Mouse (Mus musculus) hindbrain, embryonic 11.5 days (tissue): ENCODE results near the gene Ear1. TPM values are rescaled to one million over a fixed set of nuclear protein-coding genes. Genes with fewer than 3 reads are reported as not detected.
"Not testable (repeated sequence)": the region's sequence is repeated elsewhere in the genome, so short reads cannot be mapped to it uniquely, and the experiment has no call there.

Experiments
- ATAC-seq: fragments of 200-750 bp; cut with Nextera tagmentation; 2 replicates; pipeline ENCODE4 v1.8.0; 2017; ENCODE audit warnings: mild to moderate bottlenecking, moderate TSS enrichment, moderate library complexity; ENCODE audit not compliant: low FRiP score
- DNase-seq: peaks from one replicate; pipeline ENCODE4 v3.0.0-alpha.2; 2015; ENCODE audit warnings: low spot score
- H3K27ac ChIP-seq: fragments of 300-500 bp; sonication (generic); 2 replicates; pipeline ENCODE4 v1.5.1; 2014; ENCODE audit warnings: mild to moderate bottlenecking, low read depth, low read length
- H3K27me3 ChIP-seq: fragments of 300-500 bp; sonication (generic); 2 replicates; pipeline ENCODE4 v1.6.1; 2014; ENCODE audit warnings: mild to moderate bottlenecking, low read length, moderate library complexity, mixed read lengths; ENCODE audit not compliant: control insufficient read depth, insufficient read depth
- H3K36me3 ChIP-seq: fragments of 300-500 bp; sonication (generic); 2 replicates; pipeline ENCODE4 v1.6.1; 2014; ENCODE audit warnings: mild to moderate bottlenecking, low read length, moderate library complexity, mixed read lengths; ENCODE audit not compliant: control insufficient read depth, insufficient read depth
- H3K4me1 ChIP-seq: fragments of 300-500 bp; sonication (generic); replicated peaks from 2 replicates; pipeline ENCODE4 v1.6.1; 2014; ENCODE audit warnings: low read length, mixed read lengths; ENCODE audit not compliant: control insufficient read depth, insufficient read depth
- H3K4me2 ChIP-seq: fragments of 300-500 bp; sonication (generic); replicated peaks from 2 replicates; pipeline ENCODE4 v1.6.1; 2014; ENCODE audit warnings: mild to moderate bottlenecking, low read depth, low read length
- H3K4me3 ChIP-seq: fragments of 300-500 bp; sonication (generic); 2 replicates; pipeline ENCODE4 v1.5.1; 2014; ENCODE audit warnings: low read depth, low read length
- H3K9ac ChIP-seq: fragments of 300-500 bp; sonication (generic); 2 replicates; pipeline ENCODE4 v1.6.1; 2014; ENCODE audit warnings: low read depth, low read length
- H3K9me3 ChIP-seq: fragments of 300-500 bp; sonication (generic); 2 replicates; pipeline ENCODE4 v1.6.1; 2016; ENCODE audit warnings: low read length; ENCODE audit not compliant: control insufficient read depth
- WGBS: fragments of 180-500 bp; shearing (Covaris S2); extraction: QIAGEN DNeasy Blood & Tissue Kit; methylation state at CpG from one replicate; pipeline ENCODE4 v1.1.7; 2014; 5-methylcytosine and 5-hydroxymethylcytosine counted together
- polyA plus RNA-seq: library from polyadenylated mRNA; unstranded; fragments of >200 nt; fragmentation: Nextera tagmentation; extraction: Ambion mirVana; gene quantifications from 2 replicates; pipeline ENCODE4 v1.2.1, GENCODE M21; 2014

The Ear1 gene
- polyA plus RNA-seq: not detected in 2 replicates

DNA sequence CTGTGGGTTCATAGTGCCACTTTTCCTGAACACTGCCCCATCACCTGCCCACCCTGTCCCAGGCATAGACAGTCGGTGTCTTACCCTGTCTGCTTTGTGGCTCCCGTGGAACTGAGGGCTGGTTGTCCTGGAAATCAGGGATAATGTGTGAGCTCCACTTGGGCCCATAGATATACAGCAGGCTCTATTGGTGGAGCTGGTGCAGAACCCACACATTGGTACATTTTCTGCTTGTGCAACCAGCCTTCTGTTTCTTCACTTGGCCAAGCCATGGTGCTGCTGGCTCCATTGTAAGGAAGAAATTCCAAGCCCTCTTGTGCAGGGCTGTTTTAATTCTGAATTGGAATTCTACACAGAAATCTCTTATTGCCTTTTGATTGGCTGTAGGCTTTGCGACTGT lies at the start of gene Ear1:
Gene Ear1 (minus strand): TSS at position 101 of the 400 bp plus-strand sequence.
- H3K27me3 ChIP-seq, H3K4me2 ChIP-seq, H3K4me3 ChIP-seq, H3K36me3 ChIP-seq, H3K4me1 ChIP-seq, H3K9ac ChIP-seq, H3K27ac ChIP-seq, H3K9me3 ChIP-seq, DNase-seq, ATAC-seq: not testable (repeated sequence)
- WGBS: 92% methylated on average over 2 of the region's 3 CpGs

DNA sequence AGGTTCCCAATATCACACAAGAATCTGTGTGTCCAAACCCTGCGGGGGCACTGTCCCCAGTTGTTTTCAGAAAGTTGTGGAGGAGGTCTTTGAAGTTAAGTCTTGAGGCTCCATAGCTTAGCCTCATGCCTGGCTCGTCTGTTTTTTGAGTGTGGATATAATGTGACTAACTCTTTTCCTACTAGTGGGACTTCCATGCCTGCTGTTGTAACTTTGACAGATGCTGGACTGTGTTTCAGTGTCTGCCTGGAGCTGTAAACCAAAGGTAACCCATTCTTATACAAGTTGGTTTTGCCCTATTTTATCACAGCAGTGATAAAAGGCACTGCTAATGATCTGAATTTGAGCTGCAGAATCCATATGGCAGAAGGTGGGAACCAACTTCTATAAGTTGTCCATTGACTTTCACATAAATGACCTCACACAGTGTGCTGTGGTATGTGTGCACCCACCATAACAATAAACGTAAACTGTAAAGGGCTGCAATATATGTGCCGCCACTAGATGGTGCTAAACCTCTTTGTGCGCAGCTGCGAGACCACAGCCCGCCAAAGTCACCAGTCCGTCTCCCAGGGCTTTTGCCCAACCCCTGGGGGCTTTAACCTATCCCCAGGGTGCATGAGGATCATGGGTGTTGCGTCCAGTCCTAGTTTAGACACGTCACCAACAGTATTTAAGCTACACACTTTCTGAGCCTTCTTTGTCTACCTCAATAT lies 49.5 kb upstream of the Ear1 start, which contains the start of gene Gm8113:
Gene Gm8113 (plus strand): TSS at position 703 of the 716 bp plus-strand sequence.
- not testable (repeated sequence) for H3K36me3 ChIP-seq, H3K9me3 ChIP-seq, H3K4me1 ChIP-seq, H3K27me3 ChIP-seq
- peak; percentile 90 for DNase-seq
- H3K4me3 ChIP-seq: peak within 1 kb of the TSS; percentile 42
- peak within 1 kb of the TSS; percentile 28 for H3K4me2 ChIP-seq
- peak; percentile 100 for ATAC-seq
- 12% methylated on average over 10 of the region's 10 CpGs for WGBS
- H3K27ac ChIP-seq: peak within 1 kb of the TSS; percentile 70; the same call in 1 of the 2 replicates
- peak within 1 kb of the TSS; percentile 64 for H3K9ac ChIP-seq

DNA sequence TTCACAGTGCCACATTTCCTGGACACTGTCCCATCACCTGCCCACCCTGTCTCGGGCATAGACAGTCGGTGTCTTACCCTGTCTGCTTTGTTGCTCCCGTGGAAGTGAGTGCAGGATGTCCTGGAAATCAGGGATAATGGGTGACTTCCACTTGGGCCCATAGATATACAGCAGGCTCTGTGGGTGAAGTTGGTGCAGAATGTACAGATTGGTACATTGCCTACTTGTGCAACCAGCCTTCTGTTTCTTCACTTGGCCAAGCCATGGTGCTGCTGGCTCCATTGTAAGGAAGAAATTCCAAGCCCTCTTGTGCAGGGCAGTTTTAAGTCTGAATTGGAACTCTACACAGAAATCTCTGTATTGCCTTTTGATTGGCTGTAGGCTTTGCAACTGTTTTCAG lies 48.1 kb upstream of the Ear1 start, which contains the start of gene Ear10:
Gene Ear10 (minus strand): TSS at position 101 of the 400 bp plus-strand sequence.
- not testable (repeated sequence) for H3K36me3 ChIP-seq, H3K4me3 ChIP-seq, H3K27ac ChIP-seq, H3K4me1 ChIP-seq, H3K27me3 ChIP-seq, H3K9ac ChIP-seq, DNase-seq, H3K4me2 ChIP-seq, H3K9me3 ChIP-seq, ATAC-seq
- WGBS: 81% methylated on average over 3 of the region's 3 CpGs

DNA sequence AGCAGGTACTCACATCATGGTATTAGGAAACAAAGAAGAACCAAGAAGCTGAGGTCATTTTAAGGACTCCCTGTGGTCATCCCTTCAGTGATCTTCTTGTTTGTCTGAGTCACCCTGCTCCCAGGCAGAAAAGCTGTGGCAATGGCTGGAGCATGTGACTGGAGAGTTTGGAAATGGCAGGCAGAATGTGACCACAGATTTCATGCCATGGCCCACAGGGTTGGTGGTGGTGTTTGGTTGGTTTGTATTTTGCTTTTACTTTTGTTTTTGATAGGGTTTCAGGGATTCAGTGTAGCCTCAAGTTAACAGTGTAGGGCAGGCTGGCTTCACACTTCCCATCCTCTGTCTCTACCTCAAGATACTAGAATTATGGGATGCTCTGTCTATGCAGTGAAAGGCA lies 42.9 kb upstream of the Ear1 start:
- H3K4me2 ChIP-seq, H3K27me3 ChIP-seq, H3K27ac ChIP-seq, ATAC-seq, H3K4me3 ChIP-seq, DNase-seq, H3K9me3 ChIP-seq, H3K36me3 ChIP-seq, H3K9ac ChIP-seq, H3K4me1 ChIP-seq: not testable (repeated sequence)

DNA sequence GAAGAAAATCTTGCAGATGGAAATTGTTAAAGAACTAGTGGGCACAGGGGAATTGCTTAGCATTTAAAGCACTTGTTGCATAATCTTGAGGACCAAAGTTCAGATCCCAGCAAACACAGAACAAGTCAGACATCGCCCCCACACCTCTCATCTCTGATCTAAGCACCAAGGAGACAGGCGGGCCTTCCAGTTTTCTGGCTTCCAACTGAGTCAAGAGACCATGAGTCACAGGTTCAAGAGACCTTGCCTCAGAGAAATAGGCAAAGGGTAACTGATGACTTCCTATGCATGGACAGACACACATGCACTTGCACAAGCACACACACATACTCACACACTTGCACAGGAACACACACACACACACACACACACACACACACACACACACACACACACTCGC lies 23.3 kb upstream of the Ear1 start:
- H3K9ac ChIP-seq, H3K36me3 ChIP-seq, H3K27ac ChIP-seq, H3K4me1 ChIP-seq, DNase-seq, H3K9me3 ChIP-seq, H3K4me3 ChIP-seq, H3K4me2 ChIP-seq, H3K27me3 ChIP-seq, ATAC-seq: not testable (repeated sequence)
- WGBS: 85% methylated on average over 3 of the region's 3 CpGs

DNA sequence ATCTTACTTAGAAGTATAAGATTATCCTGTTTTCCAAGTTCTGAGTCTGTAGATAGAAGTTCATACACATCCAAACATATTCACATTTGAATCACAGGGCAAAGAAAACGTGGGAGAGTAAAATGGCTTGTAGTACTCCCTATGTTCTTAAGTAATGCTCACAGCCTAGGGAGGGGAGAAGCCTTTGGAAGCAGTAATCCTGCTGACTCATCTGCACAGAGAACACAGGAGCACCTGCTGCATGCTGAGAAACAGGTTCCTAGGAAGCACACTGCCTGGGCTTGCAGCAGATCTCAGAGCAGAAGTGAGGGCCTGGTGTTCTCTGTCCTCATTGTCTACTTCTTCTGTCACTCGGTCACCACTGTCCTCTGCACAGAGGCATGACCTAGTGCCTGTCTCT lies 20.0 kb upstream of the Ear1 start:
- not testable (repeated sequence) for ATAC-seq, H3K4me3 ChIP-seq
- WGBS: 35% methylated on average over 1 of the region's 2 CpGs

DNA sequence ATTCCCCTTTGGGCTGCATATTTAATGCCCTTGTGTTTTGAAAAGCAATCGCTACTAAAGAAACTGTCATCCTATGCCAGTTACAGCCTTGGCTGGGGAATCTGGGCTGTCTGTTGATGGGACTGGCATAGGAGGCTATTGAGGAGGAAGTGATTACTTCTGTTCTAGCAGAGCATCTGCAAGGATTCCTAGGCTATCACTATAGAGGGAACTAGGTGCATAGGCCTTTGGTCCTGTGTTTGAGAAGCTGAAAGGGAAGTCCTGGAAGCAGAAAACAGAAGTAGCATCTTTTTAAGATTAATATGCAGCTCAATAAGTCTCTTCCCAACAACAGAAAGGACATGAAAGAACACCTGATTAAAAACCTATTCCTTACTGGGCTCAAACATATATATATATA lies 16.0 kb upstream of the Ear1 start:
- H3K4me1 ChIP-seq, H3K27ac ChIP-seq, DNase-seq, H3K36me3 ChIP-seq, H3K9ac ChIP-seq, H3K4me2 ChIP-seq, H3K9me3 ChIP-seq, ATAC-seq, H3K27me3 ChIP-seq, H3K4me3 ChIP-seq: not testable (repeated sequence)
- no CpG with 5 or more reads among the region's 1 CpGs for WGBS

More for the DNA sequence above, 20.0 kb upstream of the Ear1 start:
- H3K9ac ChIP-seq, H3K27ac ChIP-seq, H3K4me2 ChIP-seq, DNase-seq, H3K9me3 ChIP-seq, H3K36me3 ChIP-seq, H3K27me3 ChIP-seq, H3K4me1 ChIP-seq: not testable (repeated sequence)

DNA sequence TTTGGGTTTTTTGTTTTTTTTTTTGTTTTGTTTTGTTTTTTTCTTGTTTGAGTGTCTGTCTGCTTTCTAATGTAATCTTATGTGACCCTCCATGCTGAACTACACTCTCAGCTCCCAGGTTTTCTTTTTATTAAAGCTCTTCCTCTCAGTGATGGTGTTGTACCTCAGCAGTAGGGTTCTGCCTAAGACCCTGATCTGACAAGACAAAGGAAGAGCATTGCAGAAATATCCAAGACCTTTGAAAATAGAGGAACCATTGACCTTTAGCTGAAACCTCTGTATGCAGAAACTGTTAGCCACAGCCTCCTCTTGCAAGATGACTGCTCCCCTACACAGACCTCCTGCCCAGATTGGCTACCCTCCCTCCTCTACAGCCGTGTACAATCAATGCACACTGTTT lies 10.9 kb upstream of the Ear1 start:
- not testable (repeated sequence) for H3K27me3 ChIP-seq, H3K9me3 ChIP-seq, ATAC-seq, H3K4me3 ChIP-seq, H3K4me2 ChIP-seq, H3K27ac ChIP-seq, H3K9ac ChIP-seq, H3K4me1 ChIP-seq, H3K36me3 ChIP-seq, DNase-seq
- 65% methylated on average over 1 of the region's 1 CpGs for WGBS

DNA sequence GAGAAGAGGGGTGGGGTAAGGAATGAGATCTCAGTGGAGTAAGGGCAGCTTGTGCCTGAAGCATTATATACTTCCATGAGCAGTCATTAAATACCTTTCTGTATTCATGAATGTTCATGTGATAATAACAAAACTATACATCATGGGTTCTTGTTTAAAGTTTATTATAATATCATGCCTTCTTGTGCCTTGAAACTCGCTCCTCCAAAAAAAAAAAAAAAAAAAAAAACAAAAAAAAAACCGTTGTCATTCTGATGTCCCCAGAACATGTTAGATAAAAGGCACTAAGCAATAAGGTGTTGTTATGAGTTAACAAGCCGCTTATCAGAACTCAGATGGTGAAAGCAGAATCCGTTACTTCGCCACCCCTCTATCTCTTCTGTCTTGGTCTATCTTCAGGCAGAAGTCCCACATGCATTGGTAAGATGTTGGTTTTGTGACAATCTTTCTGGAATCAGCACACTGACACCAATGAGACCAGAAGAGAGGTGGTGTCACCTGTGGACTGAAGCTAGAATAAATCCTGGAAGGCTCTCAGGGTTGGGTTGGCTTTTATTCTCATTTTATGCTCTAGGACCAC lies 4.7 kb upstream of the Ear1 start:
- H3K27ac ChIP-seq: not testable (repeated sequence)

More for the DNA sequence above, 4.7 kb upstream of the Ear1 start:
- not testable (repeated sequence) for H3K4me2 ChIP-seq, H3K9me3 ChIP-seq, DNase-seq, H3K9ac ChIP-seq, H3K4me1 ChIP-seq, H3K36me3 ChIP-seq, H3K4me3 ChIP-seq, ATAC-seq, H3K27me3 ChIP-seq
- 91% methylated on average over 5 of the region's 5 CpGs for WGBS
